Mouse (Mus musculus) lung, adult 2 months (tissue): ENCODE measurements around the gene Pspc1.

Source experiments
- CTCF ChIP-seq: fragments of 200-500 bp; IDR thresholded peaks from 2 replicates; pipeline ENCODE4 v1.5.1; 2011; ENCODE audit warnings: mild to moderate bottlenecking, low read length, control low read depth; ENCODE audit not compliant: insufficient read depth
- POLR2A ChIP-seq: fragments of 200-500 bp; IDR thresholded peaks from 2 replicates; pipeline ENCODE4 v1.6.1; 2011; ENCODE audit warnings: low read depth, mild to moderate bottlenecking, control low read depth, low read length, borderline replicate concordance; ENCODE audit errors: extremely low read depth

DNA sequence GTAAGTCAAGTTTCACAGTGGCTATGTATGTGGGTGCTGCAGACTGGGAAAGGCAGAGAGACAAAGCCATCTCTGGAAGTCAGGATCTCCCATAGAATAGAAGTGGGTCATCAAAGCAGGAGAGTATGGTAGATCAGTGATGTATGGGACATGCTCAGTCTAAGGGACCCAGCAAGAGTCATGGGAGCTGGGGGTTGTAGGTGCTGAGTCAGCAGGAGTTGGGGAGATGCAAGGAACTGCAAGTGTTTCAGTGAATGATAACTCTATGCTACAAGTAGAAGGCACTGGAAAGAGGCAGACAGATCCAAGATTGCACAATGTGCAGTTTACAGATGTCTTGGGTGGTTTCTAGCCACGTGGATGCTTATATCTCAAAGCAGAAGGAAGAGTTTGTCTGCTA, 89.0 kb downstream of the Pspc1 start:
- TF ChIP-seq CTCF, result no peak
- TF ChIP-seq POLR2A, result no peak
